Comparison of ENCODE assay signal across 17 mouse cellular contexts in the genomic region with DNA sequence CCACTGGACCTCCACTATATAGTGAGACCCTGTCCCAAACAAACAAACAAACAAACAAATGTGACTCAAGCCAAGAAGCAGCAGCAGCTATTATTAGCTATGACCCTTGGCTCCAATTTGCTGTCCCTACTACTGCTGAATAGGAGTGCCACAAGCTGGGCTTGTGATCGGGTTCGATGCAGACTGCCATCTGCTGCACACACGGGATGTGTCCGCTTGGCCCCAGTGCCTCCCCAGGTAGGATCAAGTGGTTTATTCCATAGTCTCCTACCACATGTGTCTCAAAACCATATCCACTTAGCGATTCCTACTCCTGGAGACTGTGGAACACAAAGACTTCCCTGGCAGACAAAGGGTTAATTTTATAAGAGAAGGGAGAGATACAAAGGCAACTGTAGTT. TPM values are rescaled to one million over a fixed set of nuclear protein-coding genes. Genes with fewer than 3 reads are reported as not detected.
DNase-seq lines count a peak whose midpoint lies in the region; ATAC-seq and TF ChIP-seq lines count a peak whose summit lies in the region.
"Had no signal": no experiment of that assay in that cellular context is flagged by ENCODE, and none has a peak within 500 bp of the region (broad histone marks: within the 10 kb centered on the region; RNA-seq: fewer than 3 reads in every experiment).

No protein-coding gene starts in this region.

- H3K9ac ChIP-seq in forebrain, embryonic 12.5 days = no peak overlapping the region
- no peak overlapping the region for H3K9ac ChIP-seq in forebrain, embryonic 13.5 days
- no peak overlapping the region for H3K9ac ChIP-seq in intestine, postnatal 0 days (ENCODE audit: low read depth, low read length)

- no peak overlapping the region for H3K4me3 ChIP-seq in forebrain, embryonic 12.5 days (replicated peaks)
- no peak overlapping the region for H3K4me3 ChIP-seq in forebrain, embryonic 13.5 days
- peak overlapping the region; percentile 61 for H3K4me3 ChIP-seq in layer of hippocampus, adult 2 months
- no peak overlapping the region for H3K4me3 ChIP-seq in intestine, postnatal 0 days (ENCODE audit: low read depth, low read length)

- H3K9me3 ChIP-seq in forebrain, embryonic 12.5 days = no peaks in the 10 kb centered on the region
- no peaks in the 10 kb centered on the region for H3K9me3 ChIP-seq in forebrain, embryonic 13.5 days (replicated peaks)
- H3K9me3 ChIP-seq in intestine, postnatal 0 days (ENCODE audit: control insufficient read depth) = no peaks in the 10 kb centered on the region

- H3K27me3 ChIP-seq in forebrain, embryonic 12.5 days = no peaks in the 10 kb centered on the region
- no peaks in the 10 kb centered on the region for H3K27me3 ChIP-seq in forebrain, embryonic 13.5 days
- H3K27me3 ChIP-seq in intestine, postnatal 0 days (replicated peaks; ENCODE audit: control insufficient read depth, insufficient read depth, low read length) = no peaks in the 10 kb centered on the region

- ATAC-seq in forebrain, embryonic 12.5 days (ENCODE audit: low FRiP score) = no peak
- no peak for ATAC-seq in forebrain, embryonic 13.5 days
- ATAC-seq in intestine, postnatal 0 days = no peak

- H3K36me3 ChIP-seq in forebrain, embryonic 12.5 days (replicated peaks) = no peaks in the 10 kb centered on the region
- no peaks in the 10 kb centered on the region for H3K36me3 ChIP-seq in forebrain, embryonic 13.5 days (ENCODE audit: poor library complexity, severe bottlenecking)
- H3K36me3 ChIP-seq in intestine, postnatal 0 days (ENCODE audit: control insufficient read depth, insufficient read depth) = no peaks in the 10 kb centered on the region

- no peak for DNase-seq in layer of hippocampus, adult 2 months (ENCODE audit: low spot score in 2 of 2)
- no peak for DNase-seq in layer of hippocampus, adult 8-10 months (ENCODE audit: low spot score in 2 of 2)
- peak; percentile 77 for DNase-seq in cerebellum, adult 11-12 months
- no peak for DNase-seq in yolk sac, embryonic 10.5 days (ENCODE audit: low spot score)
- DNase-seq in layer of hippocampus, postnatal 14 days (ENCODE audit: low spot score in 2 of 2) = no peak
- DNase-seq: gastrocnemius, postnatal 25 days; heart, postnatal 36 days; lung, postnatal 36 days had no signal

- H3K4me2 ChIP-seq in forebrain, embryonic 12.5 days = 0 out of 2 replicates have a peak overlapping the region, but pooled peaks have one; percentile 13
- no peak overlapping the region for H3K4me2 ChIP-seq in forebrain, embryonic 13.5 days
- H3K4me2 ChIP-seq in intestine, postnatal 0 days (replicated peaks; ENCODE audit: low read depth) = peak overlapping the region; percentile 88

- peaks cover 22% of the 10 kb centered on the region for H3K4me1 ChIP-seq in forebrain, embryonic 12.5 days
- peaks cover 25% of the 10 kb centered on the region for H3K4me1 ChIP-seq in forebrain, embryonic 13.5 days
- peaks cover 14% of the 10 kb centered on the region; the same call in 1 of the 2 replicates for H3K4me1 ChIP-seq in intestine, postnatal 0 days (replicated peaks; ENCODE audit: control insufficient read depth, insufficient read depth, low read length)

- TF ChIP-seq CTCF in layer of hippocampus, adult 2 months (conservative IDR thresholded peaks at IDR 0.05) = peak; percentile 30
- peak; percentile 50 for TF ChIP-seq CTCF in intestine, postnatal 0 days (IDR thresholded peaks at IDR 0.05; ENCODE audit: low read depth)

- 84% methylated on average over 5 of the region's 5 CpGs for WGBS in forebrain, embryonic 12.5 days
- whole genome bisulfite sequencing in forebrain, embryonic 13.5 days = 78% methylated on average over 5 of the region's 5 CpGs
- 65% methylated on average over 5 of the region's 5 CpGs for WGBS in intestine, postnatal 0 days

- H3K27ac ChIP-seq in forebrain, embryonic 12.5 days = no peak overlapping the region
- H3K27ac ChIP-seq in forebrain, embryonic 13.5 days = no peak overlapping the region
- H3K27ac ChIP-seq in layer of hippocampus, adult 2 months = peak overlapping the region; percentile 32; the same call in 1 of the 2 replicates
- no peak overlapping the region for H3K27ac ChIP-seq in intestine, postnatal 0 days (ENCODE audit: low read depth, low read length)

RNA-seq across cellular contexts. Expression of a gene that starts 1.7 kb away (rescaled TPM):
- polyA plus RNA-seq in forebrain, embryonic 12.5 days (2016; fragmentation: Nextera tagmentation; extraction: Ambion mirVana) = not detected in 2 replicates
- not detected in 2 replicates for polyA plus RNA-seq in forebrain, embryonic 13.5 days (2015; fragmentation: Nextera tagmentation; extraction: Ambion mirVana)
- not detected for total RNA-seq in layer of hippocampus, adult 2 months (2021)
- not detected for total RNA-seq in layer of hippocampus, adult 8-10 months (2022)
- not detected in 2 replicates for polyA plus RNA-seq in intestine, postnatal 0 days (2015; fragmentation: Nextera tagmentation; extraction: Ambion mirVana)
- total RNA-seq in layer of hippocampus, postnatal 14 days (2021) = not detected
- total RNA-seq: adrenal gland, postnatal 4 days; gastrocnemius, postnatal 25 days; heart, postnatal 36 days; layer of hippocampus, postnatal 25 days; monocyte, adult 5-6 weeks had no signal
- polyA plus RNA-seq: kidney, embryonic 14.5 days; liver, embryonic 11.5 days; testis, adult 2 months had no signal

RNA-seq across cellular contexts. Expression of a gene that starts 2.4 kb away (rescaled TPM):
- polyA plus RNA-seq in forebrain, embryonic 12.5 days (2016; fragmentation: Nextera tagmentation; extraction: Ambion mirVana) = 16.1 and 17.7 TPM in 2 replicates
- 18.1 TPM in 2 replicates for polyA plus RNA-seq in forebrain, embryonic 13.5 days (2015; fragmentation: Nextera tagmentation; extraction: Ambion mirVana)
- total RNA-seq in layer of hippocampus, adult 2 months (2021) = 10 to 100 TPM; 53.8 to 54.8 TPM
- total RNA-seq in layer of hippocampus, adult 8-10 months (2022) = 10 to 100 TPM; 45.3 to 51.6 (median 47.1) TPM
- 63.3 and 65.2 TPM in 2 replicates for polyA plus RNA-seq in intestine, postnatal 0 days (2015; fragmentation: Nextera tagmentation; extraction: Ambion mirVana)
- total RNA-seq in layer of hippocampus, postnatal 14 days (2021) = 10 to 100 TPM; 57.7 to 58.3 TPM
